Mouse (Mus musculus) intestine, embryonic 16.5 days (tissue): ENCODE results near the gene Bcam. TPM values are rescaled to one million over a fixed set of nuclear protein-coding genes. Genes with fewer than 3 reads are reported as not detected.
A peak's percentile ranks its signal among the peaks of the same experiment; 100 is the strongest.

Source experiments
- ATAC-seq: fragments of 200-750 bp; cut with Nextera tagmentation; 2 replicates; pipeline ENCODE4 v1.8.0; 2017; ENCODE audit warnings: moderate TSS enrichment, moderate library complexity
- H3K27ac ChIP-seq: fragments of 300-500 bp; sonication (generic); 2 replicates; pipeline ENCODE4 v1.5.1; 2014; ENCODE audit warnings: mild to moderate bottlenecking, low read length
- H3K27me3 ChIP-seq: fragments of 300-500 bp; sonication (generic); replicated peaks from 2 replicates; pipeline ENCODE4 v1.6.1; 2014; ENCODE audit warnings: low read length, control low read depth, mixed read lengths; ENCODE audit not compliant: control insufficient read depth, insufficient read depth
- H3K36me3 ChIP-seq: fragments of 300-500 bp; sonication (generic); 2 replicates; pipeline ENCODE4 v1.6.1; 2014; ENCODE audit warnings: low read length, control low read depth; ENCODE audit not compliant: control insufficient read depth, insufficient read depth
- H3K4me1 ChIP-seq: fragments of 300-500 bp; sonication (generic); 2 replicates; pipeline ENCODE4 v1.6.1; 2014; ENCODE audit warnings: low read length, control low read depth, mixed read lengths; ENCODE audit not compliant: control insufficient read depth, insufficient read depth
- H3K4me2 ChIP-seq: fragments of 300-500 bp; sonication (generic); 2 replicates; pipeline ENCODE4 v1.6.1; 2014; ENCODE audit warnings: low read depth, low read length, control low read depth
- H3K4me3 ChIP-seq: fragments of 300-500 bp; sonication (generic); 2 replicates; pipeline ENCODE4 v1.5.1; 2014; ENCODE audit warnings: mild to moderate bottlenecking, low read length
- H3K9ac ChIP-seq: fragments of 300-500 bp; sonication (generic); 2 replicates; pipeline ENCODE4 v1.6.1; 2014; ENCODE audit warnings: low read depth, low read length
- H3K9me3 ChIP-seq: fragments of 300-500 bp; sonication (generic); 2 replicates; pipeline ENCODE4 v1.6.1; 2016; ENCODE audit warnings: low read length, control low read depth; ENCODE audit not compliant: control insufficient read depth
- WGBS: fragments of 180-500 bp; shearing (Covaris S2); extraction: QIAGEN DNeasy Blood & Tissue Kit; methylation state at CpG from one replicate; pipeline ENCODE4 v1.1.7; 2014; 5-methylcytosine and 5-hydroxymethylcytosine counted together
- polyA plus RNA-seq: library from polyadenylated mRNA; unstranded; fragments of >200 nt; fragmentation: Nextera tagmentation; extraction: Ambion mirVana; gene quantifications from 2 replicates; pipeline ENCODE4 v1.2.1, GENCODE M21; 2015

Gene Bcam
- polyA plus RNA-seq, 1 experiment from 2014 or later, result 58.7 TPM

GRCm38 (mm10) chr7:19778645-19779044 lies 7.8 kb upstream of the Bcam start:
- ATAC-seq, result no peak
- no peaks in the 10 kb centered on the region for H3K4me1 ChIP-seq
- H3K4me3 ChIP-seq, result no peak overlapping the region
- H3K27ac ChIP-seq, result no peak overlapping the region
- no peak overlapping the region for H3K4me2 ChIP-seq
- H3K9me3 ChIP-seq, result peaks cover 7% of the 10 kb centered on the region
- 80% methylated on average over 8 of the region's 8 CpGs for WGBS
- H3K9ac ChIP-seq, result no peak overlapping the region
- no peaks in the 10 kb centered on the region for H3K27me3 ChIP-seq
- H3K36me3 ChIP-seq, result 0 out of 2 replicates have a peak, but pooled peaks cover 3% of the 10 kb centered on the region

GRCm38 (mm10) chr7:19777049-19777723 lies 6.4 kb upstream of the Bcam start:
- no peak overlapping the region for H3K4me2 ChIP-seq
- H3K27me3 ChIP-seq, result no peaks in the 10 kb centered on the region
- H3K9ac ChIP-seq, result no peak overlapping the region
- no peaks in the 10 kb centered on the region for H3K4me1 ChIP-seq
- H3K27ac ChIP-seq, result no peak overlapping the region
- H3K4me3 ChIP-seq, result no peak overlapping the region
- 0 out of 2 replicates have a peak, but pooled peaks cover 3% of the 10 kb centered on the region for H3K36me3 ChIP-seq
- H3K9me3 ChIP-seq, result peaks cover 4% of the 10 kb centered on the region
- WGBS, result 85% methylated on average over 11 of the region's 11 CpGs
- no peak for ATAC-seq

DNA sequence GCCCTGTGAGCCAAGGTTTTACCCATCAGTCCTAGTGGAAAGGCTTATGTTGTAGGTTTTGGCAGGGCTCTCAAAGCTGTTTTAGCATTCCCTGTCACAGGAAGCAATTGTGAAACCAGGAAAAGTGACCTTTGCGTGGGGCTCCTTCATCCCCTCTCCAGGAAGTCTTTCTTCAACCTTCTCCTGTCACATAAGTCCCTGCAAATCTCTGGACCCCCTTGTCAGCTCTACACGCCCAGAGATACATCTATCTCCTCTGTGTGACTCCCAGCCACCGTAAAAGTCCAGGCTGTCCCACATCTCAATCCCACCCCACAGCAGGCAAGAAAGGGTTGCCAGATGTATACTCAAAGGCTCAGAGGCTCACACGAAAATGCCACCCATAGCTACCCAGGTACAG lies 866 bp upstream of the Bcam start:
- peaks cover 29% of the 10 kb centered on the region for H3K4me1 ChIP-seq
- H3K4me3 ChIP-seq, result no peak overlapping the region
- H3K27ac ChIP-seq, result no peak overlapping the region; the same call in 1 of the 2 replicates

DNA sequence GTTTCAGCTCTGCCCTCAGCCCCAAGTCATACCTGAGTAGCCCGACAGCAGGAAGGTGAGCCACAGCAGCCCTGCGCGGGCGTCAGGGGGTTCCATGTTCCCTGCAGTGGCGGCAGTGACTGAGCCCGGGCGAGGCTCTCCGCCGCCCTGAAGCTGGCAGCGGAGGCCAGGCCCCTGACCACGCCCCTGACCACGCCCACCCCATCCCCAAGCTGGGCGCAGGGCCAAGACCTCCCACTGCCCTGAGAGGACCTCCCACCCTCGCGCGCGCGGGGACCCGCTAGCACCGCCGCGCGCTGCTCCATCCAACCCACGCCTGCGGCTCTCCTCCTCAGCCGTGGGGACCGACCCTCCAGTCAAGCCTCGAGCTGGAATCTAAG lies 451 bp downstream of the Bcam start:
- H3K4me3 ChIP-seq, result peak overlapping the region; percentile 60
- H3K9me3 ChIP-seq, result no peaks in the 10 kb centered on the region
- peak; percentile 81 for ATAC-seq
- H3K4me2 ChIP-seq, result peak overlapping the region; percentile 83
- peak overlapping the region; percentile 75 for H3K9ac ChIP-seq
- 0 out of 2 replicates have a peak, but pooled peaks cover under 1% of the 10 kb centered on the region for H3K36me3 ChIP-seq
- H3K4me1 ChIP-seq, result peaks cover 29% of the 10 kb centered on the region
- peak overlapping the region; percentile 57 for H3K27ac ChIP-seq
- under 1% methylated on average over 27 of the region's 28 CpGs for WGBS
- no peaks in the 10 kb centered on the region; the same call in 1 of the 2 replicates for H3K27me3 ChIP-seq

More for the DNA sequence above, 866 bp upstream of the Bcam start:
- H3K9ac ChIP-seq, result no peak overlapping the region
- H3K36me3 ChIP-seq, result no peaks in the 10 kb centered on the region
- ATAC-seq, result no peak
- H3K9me3 ChIP-seq, result no peaks in the 10 kb centered on the region
- H3K27me3 ChIP-seq, result no peaks in the 10 kb centered on the region; the same call in 1 of the 2 replicates
- WGBS, result 61% methylated on average over 4 of the region's 4 CpGs
- no peak overlapping the region for H3K4me2 ChIP-seq

DNA sequence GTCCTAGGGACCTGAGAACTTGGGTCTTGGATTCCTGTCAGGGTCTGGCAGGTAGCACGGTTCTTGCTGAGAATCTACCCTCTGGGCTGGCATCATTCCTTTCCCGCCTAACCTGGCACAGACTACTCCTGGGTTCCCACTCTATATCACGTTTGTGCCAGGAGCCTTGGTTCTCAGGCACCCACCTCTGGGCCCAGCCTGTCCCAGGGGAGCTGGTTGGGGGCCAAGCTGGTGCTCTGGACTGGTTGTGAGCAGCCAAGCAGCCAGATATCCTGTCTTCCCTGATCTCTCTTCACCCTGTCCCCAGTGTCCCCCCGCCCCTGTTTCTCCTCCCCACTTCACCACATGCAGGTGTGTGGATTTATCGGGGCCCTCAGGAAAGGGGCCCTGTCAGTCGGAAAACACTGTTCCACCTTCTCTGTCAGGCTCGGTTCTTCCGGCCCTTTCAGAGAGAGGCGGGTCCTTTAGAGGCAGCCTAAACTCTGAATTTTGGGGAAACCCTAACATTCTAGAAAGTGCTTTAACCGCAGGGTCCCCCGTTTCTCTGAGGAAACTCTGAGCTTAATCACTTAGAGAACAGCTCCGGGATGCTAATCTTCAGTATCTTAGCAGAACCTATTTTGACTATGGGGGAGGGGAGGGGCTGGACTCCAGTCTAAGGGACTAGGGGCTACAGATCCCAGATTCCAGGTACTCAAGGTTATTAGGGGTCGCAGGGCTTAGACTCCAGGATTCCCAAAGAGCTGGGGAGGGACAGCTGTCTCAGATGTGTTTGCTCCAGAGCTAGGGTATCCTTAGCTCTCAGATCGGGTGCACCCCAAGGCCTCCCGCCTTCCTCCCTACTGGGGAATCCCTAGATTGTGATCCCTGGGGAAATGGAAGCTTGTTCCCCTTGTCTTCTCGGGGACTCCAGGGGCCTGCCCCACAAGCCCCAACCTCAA lies 1.1 kb downstream of the Bcam start:
- H3K4me2 ChIP-seq, result peak overlapping the region; percentile 83
- peaks cover 29% of the 10 kb centered on the region for H3K4me1 ChIP-seq
- ATAC-seq, result peak; percentile 45
- H3K27me3 ChIP-seq, result no peaks in the 10 kb centered on the region; the same call in 1 of the 2 replicates
- peak overlapping the region; percentile 75 for H3K9ac ChIP-seq
- no peaks in the 10 kb centered on the region for H3K9me3 ChIP-seq
- H3K27ac ChIP-seq, result peak overlapping the region; percentile 57
- H3K36me3 ChIP-seq, result peaks cover 6% of the 10 kb centered on the region; the same call in 1 of the 2 replicates
- 11% methylated on average over 16 of the region's 16 CpGs for WGBS
- peak overlapping the region; percentile 60 for H3K4me3 ChIP-seq

- Histone ChIP-seq H3K27me3 (no peaks in the 10 kb centered on the region; the same call in 1 of the 2 replicates), H3K4me3 (peak overlapping the region; percentile 60), H3K4me2 (peak overlapping the region; percentile 83), H3K4me1 (peaks cover 29% of the 10 kb centered on the region), H3K9ac (peak overlapping the region; percentile 75), H3K27ac (peak overlapping the region; percentile 28; the same call in 1 of the 2 replicates), H3K9me3 (no peaks in the 10 kb centered on the region), H3K36me3 (peaks cover 6% of the 10 kb centered on the region)
- peak; percentile 11 for ATAC-seq
- WGBS, result 26% methylated on average over 4 of the region's 4 CpGs
Observed at GRCm38 (mm10) chr7:19769001-19769400, 1.8 kb downstream of the Bcam start.

DNA sequence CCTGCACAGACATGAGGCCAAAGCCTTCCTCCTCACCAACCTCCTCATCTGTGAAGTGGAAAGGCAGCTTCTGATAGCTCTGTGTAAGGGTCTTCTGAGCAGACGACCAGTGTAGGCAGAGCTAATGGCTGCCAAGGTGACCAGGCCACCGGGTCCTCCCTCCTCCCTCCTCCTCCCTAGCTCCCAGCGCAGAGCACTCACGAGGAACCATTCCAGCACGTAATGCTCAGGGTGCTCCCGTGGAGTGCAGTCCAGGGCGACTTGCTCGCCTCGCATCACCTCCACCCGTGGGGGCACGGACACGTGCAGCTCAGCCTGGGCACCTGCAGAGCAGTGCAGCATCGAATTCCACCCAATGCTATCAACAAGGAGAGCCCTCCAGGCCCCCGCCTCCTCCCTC lies 2.6 kb downstream of the Bcam start:
- Histone ChIP-seq H3K9me3 (no peaks in the 10 kb centered on the region), H3K9ac (peak overlapping the region; percentile 26), H3K4me3 (no peak overlapping the region), H3K27me3 (no peaks in the 10 kb centered on the region; the same call in 1 of the 2 replicates), H3K36me3 (peaks cover 6% of the 10 kb centered on the region), H3K27ac (no peak overlapping the region), H3K4me1 (peaks cover 29% of the 10 kb centered on the region), H3K4me2 (peak overlapping the region; percentile 83; the same call in 1 of the 2 replicates)
- no peak for ATAC-seq
- 73% methylated on average over 14 of the region's 14 CpGs for WGBS

GRCm38 (mm10) chr7:19764581-19764980 lies 6.2 kb downstream of the Bcam start:
- peaks cover 21% of the 10 kb centered on the region for H3K4me1 ChIP-seq
- no peaks in the 10 kb centered on the region for H3K9me3 ChIP-seq
- 83% methylated on average over 9 of the region's 9 CpGs for WGBS
- H3K9ac ChIP-seq, result no peak overlapping the region
- H3K4me3 ChIP-seq, result no peak overlapping the region
- no peaks in the 10 kb centered on the region for H3K27me3 ChIP-seq
- no peak for ATAC-seq
- H3K36me3 ChIP-seq, result peaks cover 6% of the 10 kb centered on the region
- H3K4me2 ChIP-seq, result no peak overlapping the region
- H3K27ac ChIP-seq, result no peak overlapping the region

DNA sequence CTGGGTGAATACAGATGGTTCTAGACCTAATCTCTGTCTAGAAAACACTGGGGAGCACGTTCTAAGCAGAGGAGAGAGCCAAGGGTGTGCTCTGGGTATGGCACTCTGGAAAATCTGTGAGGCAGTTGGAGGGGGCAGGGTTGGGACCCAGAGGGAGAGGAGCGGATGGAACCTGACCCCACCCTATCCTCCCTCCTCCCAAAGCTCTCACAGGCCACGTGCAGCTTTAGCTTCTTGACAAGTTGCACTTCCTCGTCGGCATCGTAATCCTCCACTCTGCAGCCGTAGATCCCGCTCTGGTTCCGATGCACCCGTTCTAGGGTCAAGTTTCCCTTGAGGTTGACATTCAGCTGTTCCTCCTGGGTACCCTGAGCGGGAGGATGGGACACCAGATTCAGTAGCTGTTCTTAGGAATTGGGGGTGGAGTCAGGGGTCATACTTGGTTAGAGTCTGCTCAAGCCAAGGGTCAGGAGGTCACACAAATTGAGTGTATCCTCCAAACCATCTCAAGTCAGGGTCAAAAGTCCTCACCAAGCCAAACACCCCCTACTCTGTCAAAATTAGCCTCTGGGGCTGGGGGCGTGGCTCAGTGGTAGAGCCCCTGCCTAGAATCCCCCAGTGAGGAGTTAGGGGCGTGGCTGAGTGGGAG lies 6.9 kb downstream of the Bcam start:
- Histone ChIP-seq H3K36me3 (peaks cover 6% of the 10 kb centered on the region), H3K4me2 (no peak overlapping the region), H3K9me3 (no peaks in the 10 kb centered on the region), H3K9ac (no peak overlapping the region), H3K4me3 (no peak overlapping the region), H3K4me1 (peaks cover 14% of the 10 kb centered on the region), H3K27ac (no peak overlapping the region), H3K27me3 (no peaks in the 10 kb centered on the region)
- 79% methylated on average over 13 of the region's 13 CpGs for WGBS
- ATAC-seq, result no peak
